Mouse (Mus musculus) lung, embryonic 15.5 days (tissue): ENCODE results near the gene Ppp1r13b. TPM values are rescaled to one million over a fixed set of nuclear protein-coding genes. Genes with fewer than 3 reads are reported as not detected.

Source experiments
- ATAC-seq: fragments of 200-750 bp; cut with Nextera tagmentation; 2 replicates; pipeline ENCODE4 v1.8.0; 2017; ENCODE audit warnings: moderate number of reproducible peaks, borderline replicate concordance; ENCODE audit not compliant: low FRiP score, low TSS enrichment; ENCODE audit errors: extremely low read depth
- H3K27ac ChIP-seq: fragments of 300-500 bp; sonication (generic); 2 replicates; pipeline ENCODE4 v1.5.1; 2015; ENCODE audit warnings: moderate library complexity, mild to moderate bottlenecking, inconsistent platforms
- H3K27me3 ChIP-seq: fragments of 300-500 bp; sonication (generic); 2 replicates; pipeline ENCODE4 v1.6.1; 2015; ENCODE audit warnings: inconsistent platforms
- H3K36me3 ChIP-seq: fragments of 300-500 bp; sonication (generic); 2 replicates; pipeline ENCODE4 v1.6.1; 2015; ENCODE audit warnings: inconsistent platforms
- H3K4me1 ChIP-seq: fragments of 300-500 bp; sonication (generic); 2 replicates; pipeline ENCODE4 v1.6.1; 2015; ENCODE audit warnings: inconsistent platforms
- H3K4me2 ChIP-seq: fragments of 300-500 bp; sonication (generic); 2 replicates; pipeline ENCODE4 v1.6.1; 2015; ENCODE audit warnings: inconsistent platforms, mild to moderate bottlenecking, moderate library complexity
- H3K4me3 ChIP-seq: fragments of 300-500 bp; sonication (generic); 2 replicates; pipeline ENCODE4 v1.5.1; 2015; ENCODE audit warnings: mild to moderate bottlenecking, inconsistent platforms
- H3K9ac ChIP-seq: fragments of 300-500 bp; sonication (generic); 2 replicates; pipeline ENCODE4 v1.6.1; 2015; ENCODE audit warnings: inconsistent platforms
- H3K9me3 ChIP-seq: fragments of 300-500 bp; sonication (generic); 2 replicates; pipeline ENCODE4 v1.6.1; 2016; ENCODE audit warnings: inconsistent platforms
- WGBS: fragments of 180-500 bp; shearing (Covaris S2); methylation state at CpG from one replicate; pipeline ENCODE4 v1.1.7; 2015; 5-methylcytosine and 5-hydroxymethylcytosine counted together
- polyA plus RNA-seq: library from polyadenylated mRNA; unstranded; fragments of >200 nt; fragmentation: Nextera tagmentation; extraction: Ambion mirVana; gene quantifications from 2 replicates; pipeline ENCODE4 v1.2.1, GENCODE M21; 2015

The Ppp1r13b gene
- polyA plus RNA-seq, 1 experiment from 2014 or later, result 25.6 TPM

DNA sequence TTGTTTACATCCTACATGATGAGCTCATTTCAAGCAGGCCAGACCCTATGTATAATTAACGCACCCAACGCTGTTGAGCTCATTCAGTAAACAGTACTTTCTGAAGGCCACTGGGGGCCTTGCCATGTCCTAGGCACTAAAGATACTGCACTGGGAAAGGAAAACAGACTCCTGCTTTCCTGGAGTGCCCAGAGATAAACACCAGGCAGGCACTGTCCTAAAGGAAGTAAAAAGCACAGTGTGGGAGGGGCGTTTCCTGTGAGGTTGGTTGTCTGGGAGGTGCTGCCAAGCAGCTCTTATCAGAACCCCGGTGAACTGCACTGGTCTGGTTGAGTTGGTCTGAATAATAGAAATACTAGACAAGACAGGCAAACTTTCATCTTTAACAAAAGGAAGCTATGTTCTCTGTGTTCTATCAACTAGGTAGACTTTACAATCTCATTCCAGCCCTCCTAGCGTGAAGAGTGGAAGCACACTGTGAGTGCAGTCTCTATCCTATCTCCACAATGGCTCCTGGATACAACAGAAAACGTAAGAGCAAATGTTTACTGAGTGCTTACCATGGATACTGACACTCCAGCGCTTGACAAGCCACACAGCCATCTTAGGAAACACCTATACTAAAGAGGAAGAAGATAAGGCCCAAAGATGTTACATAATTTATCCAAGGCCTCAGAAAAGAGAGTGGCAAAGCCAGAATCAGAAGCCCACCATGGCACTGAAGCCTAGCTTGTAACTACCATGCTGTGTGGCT lies 10.8 kb downstream of the Ppp1r13b start:
- Histone ChIP-seq H3K4me3 (no peak overlapping the region), H3K9me3 (no peaks in the 10 kb centered on the region), H3K27me3 (no peaks in the 10 kb centered on the region), H3K27ac (peak overlapping the region; percentile 67), H3K4me2 (no peak overlapping the region), H3K9ac (no peak overlapping the region; the same call in 1 of the 2 replicates), H3K36me3 (no peaks in the 10 kb centered on the region), H3K4me1 (peaks cover 82% of the 10 kb centered on the region)
- WGBS, result 24% methylated on average over 7 of the region's 7 CpGs
- peak; percentile 44; the same call in 1 of the 2 replicates for ATAC-seq

DNA sequence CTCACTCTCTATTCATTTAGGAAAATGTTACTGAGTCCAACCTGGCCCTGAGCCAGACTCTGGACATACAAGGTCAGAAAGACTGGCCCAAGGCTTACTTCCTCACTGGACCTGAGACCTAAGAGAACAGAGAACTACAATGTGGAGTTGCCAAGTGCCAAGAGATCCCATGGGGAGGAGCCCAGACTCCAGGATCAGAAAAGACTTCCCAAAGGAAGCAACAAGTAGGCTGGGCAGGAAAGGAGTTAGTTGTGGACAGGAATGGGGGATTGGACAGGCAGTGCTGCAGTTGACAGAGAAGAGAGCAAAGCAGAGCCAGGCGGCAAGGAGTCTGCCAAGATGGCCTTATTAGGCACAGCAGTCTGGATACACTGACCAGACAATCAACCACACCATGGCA lies 13.8 kb downstream of the Ppp1r13b start:
- Histone ChIP-seq H3K4me2 (no peak overlapping the region), H3K27ac (peak overlapping the region; percentile 69; the same call in 1 of the 2 replicates), H3K4me3 (no peak overlapping the region), H3K9ac (no peak overlapping the region), H3K27me3 (no peaks in the 10 kb centered on the region), H3K9me3 (no peaks in the 10 kb centered on the region), H3K4me1 (peaks cover 66% of the 10 kb centered on the region), H3K36me3 (no peaks in the 10 kb centered on the region)
- 33% methylated on average over 1 of the region's 1 CpGs for WGBS
- ATAC-seq, result peak; percentile 75; the same call in 1 of the 2 replicates

DNA sequence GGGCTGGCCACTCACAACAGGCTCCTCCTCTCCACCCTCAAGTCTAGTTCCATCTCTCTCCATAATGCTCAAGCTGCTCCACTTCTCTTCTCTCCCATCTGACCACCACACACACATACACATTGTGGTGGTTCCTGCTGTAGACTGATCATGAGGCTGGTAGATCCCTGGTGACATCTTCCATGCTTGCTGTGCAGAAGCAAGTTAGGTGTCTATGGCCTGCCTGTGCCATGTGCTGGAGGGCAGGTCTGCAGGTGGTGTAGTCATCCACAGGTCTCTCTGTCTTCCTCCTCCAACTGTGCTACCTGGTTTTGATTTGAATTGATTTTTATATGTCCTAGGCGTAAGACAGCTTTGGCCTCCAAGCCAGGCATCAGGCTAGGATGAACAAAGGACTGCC lies 14.9 kb downstream of the Ppp1r13b start:
- WGBS, result 96% methylated on average over 1 of the region's 1 CpGs
- H3K9me3 ChIP-seq, result no peaks in the 10 kb centered on the region
- ATAC-seq, result no peak
- no peak overlapping the region for H3K4me3 ChIP-seq
- H3K27ac ChIP-seq, result no peak overlapping the region
- H3K4me2 ChIP-seq, result no peak overlapping the region
- peaks cover 63% of the 10 kb centered on the region for H3K4me1 ChIP-seq
- H3K36me3 ChIP-seq, result no peaks in the 10 kb centered on the region
- no peaks in the 10 kb centered on the region for H3K27me3 ChIP-seq
- no peak overlapping the region for H3K9ac ChIP-seq

DNA sequence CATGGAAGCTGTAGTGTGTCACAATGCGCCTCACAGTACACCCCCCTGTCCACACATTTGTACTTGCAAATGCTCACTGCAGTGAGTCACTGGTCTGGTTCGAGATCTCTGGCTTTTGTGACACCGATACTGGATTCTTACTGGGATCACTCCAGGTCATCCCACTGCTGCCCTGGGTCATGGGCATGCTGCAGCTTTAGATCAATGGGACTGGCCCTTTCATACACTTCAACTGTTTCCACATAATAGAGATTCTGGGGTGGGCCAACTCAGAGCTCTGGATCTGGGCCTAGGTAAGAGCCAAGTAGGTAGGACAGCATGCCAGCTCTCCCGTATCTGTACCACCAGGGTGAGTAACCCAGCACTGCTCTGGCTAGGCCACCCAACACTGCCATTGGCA lies 16.1 kb downstream of the Ppp1r13b start:
- Histone ChIP-seq H3K4me3 (no peak overlapping the region), H3K4me2 (no peak overlapping the region), H3K4me1 (peaks cover 52% of the 10 kb centered on the region), H3K9me3 (no peaks in the 10 kb centered on the region), H3K27ac (no peak overlapping the region), H3K9ac (no peak overlapping the region), H3K27me3 (no peaks in the 10 kb centered on the region), H3K36me3 (no peaks in the 10 kb centered on the region)
- no peak for ATAC-seq
- 87% methylated on average over 4 of the region's 4 CpGs for WGBS

DNA sequence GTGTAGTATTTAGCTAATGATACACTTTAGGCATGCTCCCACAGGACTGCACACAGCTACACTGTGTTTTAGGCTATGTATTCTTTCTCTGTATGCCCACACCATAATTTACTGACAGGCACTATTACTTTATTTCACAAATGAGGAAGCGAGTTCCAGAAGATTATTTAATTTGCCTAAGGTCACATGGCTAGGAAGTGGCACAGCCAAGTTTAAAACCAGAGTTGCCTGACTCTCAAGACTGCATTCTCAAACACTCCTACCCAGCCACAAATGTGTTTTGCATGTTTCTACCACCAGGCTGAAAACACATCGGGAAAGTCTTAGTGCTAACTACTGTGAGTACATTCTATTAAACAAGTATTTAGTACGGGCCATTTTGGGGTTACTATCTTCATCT lies 18.7 kb downstream of the Ppp1r13b start:
- Histone ChIP-seq H3K4me3 (no peak overlapping the region), H3K27ac (no peak overlapping the region), H3K9ac (no peak overlapping the region), H3K9me3 (no peaks in the 10 kb centered on the region), H3K4me2 (no peak overlapping the region), H3K36me3 (no peaks in the 10 kb centered on the region), H3K27me3 (no peaks in the 10 kb centered on the region), H3K4me1 (peaks cover 39% of the 10 kb centered on the region)
- ATAC-seq, result no peak
- 72% methylated on average over 3 of the region's 3 CpGs for WGBS

DNA sequence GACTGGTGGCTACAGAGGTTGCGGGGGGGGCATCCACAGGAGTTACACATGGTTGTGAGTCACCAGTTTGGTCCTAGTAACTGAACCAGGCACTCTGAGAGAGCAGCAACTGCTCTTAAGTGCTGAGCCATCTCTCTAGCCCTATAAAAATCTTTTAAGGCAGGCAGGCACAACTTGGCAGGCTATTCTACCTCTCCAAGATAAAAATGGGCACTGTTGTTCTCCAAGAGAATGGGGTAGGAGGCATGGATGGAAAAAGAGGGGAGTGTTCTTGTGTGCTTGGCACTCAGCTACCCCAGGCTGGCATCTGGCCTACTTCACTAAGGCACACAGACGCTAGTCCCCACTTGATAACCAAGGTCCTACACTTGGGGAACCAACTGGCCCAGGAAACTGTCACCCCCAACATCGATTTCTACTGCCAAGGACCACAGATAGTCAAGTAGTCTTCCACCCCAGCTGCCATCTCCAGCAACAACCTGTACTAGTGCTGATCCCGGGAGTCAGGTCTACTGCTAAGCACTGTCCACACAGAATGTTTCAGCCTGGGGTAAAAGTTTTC lies 19.5 kb downstream of the Ppp1r13b start:
- Histone ChIP-seq H3K4me1 (peaks cover 31% of the 10 kb centered on the region), H3K27ac (no peak overlapping the region), H3K9ac (no peak overlapping the region), H3K9me3 (no peaks in the 10 kb centered on the region), H3K4me3 (no peak overlapping the region), H3K4me2 (no peak overlapping the region), H3K27me3 (no peaks in the 10 kb centered on the region), H3K36me3 (no peaks in the 10 kb centered on the region)
- 77% methylated on average over 4 of the region's 4 CpGs for WGBS
- ATAC-seq, result no peak

DNA sequence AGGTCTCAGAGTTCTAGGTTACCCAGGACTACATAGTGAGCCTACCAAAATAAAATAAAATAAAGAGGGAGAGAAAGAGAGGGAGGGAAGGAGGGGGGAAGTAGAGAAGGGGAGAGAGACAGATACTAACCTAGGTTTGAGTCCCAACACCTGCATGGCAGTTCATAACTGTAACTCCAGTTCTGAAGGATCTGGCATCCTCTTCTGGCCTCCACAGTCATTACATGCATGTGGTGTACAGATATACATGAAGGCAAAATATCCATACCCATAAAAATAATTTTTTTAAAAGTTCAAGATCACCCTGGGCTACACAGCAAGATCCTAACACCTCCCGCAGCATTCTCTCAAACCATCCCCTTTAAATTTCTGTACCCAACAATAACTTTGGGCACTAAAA lies 20.9 kb downstream of the Ppp1r13b start:
- ATAC-seq, result no peak
- WGBS, result 93% methylated on average over 1 of the region's 1 CpGs
- no peaks in the 10 kb centered on the region for H3K9me3 ChIP-seq
- H3K4me1 ChIP-seq, result peaks cover 23% of the 10 kb centered on the region; the same call in 1 of the 2 replicates
- H3K9ac ChIP-seq, result no peak overlapping the region
- no peak overlapping the region for H3K4me2 ChIP-seq
- no peaks in the 10 kb centered on the region for H3K36me3 ChIP-seq
- no peak overlapping the region for H3K4me3 ChIP-seq
- H3K27me3 ChIP-seq, result no peaks in the 10 kb centered on the region
- H3K27ac ChIP-seq, result no peak overlapping the region

DNA sequence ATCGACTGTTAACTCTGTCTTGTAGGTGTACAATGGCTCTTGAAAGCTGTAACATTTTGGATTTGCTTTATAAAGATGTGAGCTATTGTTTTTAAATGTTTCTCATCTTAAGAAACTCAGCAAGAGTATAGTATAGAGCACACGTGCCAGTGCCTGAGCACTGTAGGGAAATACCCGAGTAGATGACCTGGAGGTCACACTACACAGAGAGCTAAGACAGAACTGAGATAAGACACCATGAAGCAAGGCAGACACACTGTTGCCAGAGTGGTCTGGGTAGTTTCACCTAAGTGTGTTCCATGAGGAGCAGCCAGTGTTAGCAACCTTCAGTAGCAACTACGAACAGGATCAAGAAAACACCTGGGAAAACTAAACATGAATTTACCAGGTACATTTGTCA lies 25.1 kb downstream of the Ppp1r13b start:
- 28% methylated on average over 4 of the region's 4 CpGs for WGBS
- Histone ChIP-seq H3K4me2 (no peak overlapping the region), H3K9me3 (no peaks in the 10 kb centered on the region), H3K27ac (no peak overlapping the region), H3K9ac (no peak overlapping the region), H3K36me3 (no peaks in the 10 kb centered on the region), H3K4me1 (peaks cover 10% of the 10 kb centered on the region; the same call in 1 of the 2 replicates), H3K4me3 (no peak overlapping the region), H3K27me3 (no peaks in the 10 kb centered on the region)
- ATAC-seq, result no peak

DNA sequence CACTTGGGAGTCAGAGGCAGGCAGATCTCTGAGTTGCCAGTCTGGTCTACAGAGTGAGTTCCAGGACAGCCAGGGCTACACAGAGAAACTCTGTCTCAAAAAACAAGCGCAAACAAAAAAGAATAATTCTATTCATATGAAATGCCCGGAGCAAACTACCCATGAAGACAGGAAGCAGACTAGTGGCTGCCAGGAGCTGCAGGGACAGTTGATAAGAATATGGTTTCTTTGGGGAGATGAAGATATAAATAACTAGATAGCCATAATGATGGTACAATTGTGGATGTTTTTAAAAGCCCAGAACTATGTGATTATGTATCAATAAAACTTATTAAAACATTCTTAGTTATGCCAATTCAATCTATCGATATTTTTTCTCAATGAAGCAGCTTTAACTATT lies 25.9 kb downstream of the Ppp1r13b start:
- Histone ChIP-seq H3K27ac (no peak overlapping the region), H3K4me3 (no peak overlapping the region), H3K4me2 (no peak overlapping the region), H3K9me3 (no peaks in the 10 kb centered on the region), H3K4me1 (peaks cover 10% of the 10 kb centered on the region; the same call in 1 of the 2 replicates), H3K9ac (no peak overlapping the region), H3K36me3 (no peaks in the 10 kb centered on the region), H3K27me3 (no peaks in the 10 kb centered on the region)
- ATAC-seq, result no peak
- 70% methylated on average over 3 of the region's 3 CpGs for WGBS

DNA sequence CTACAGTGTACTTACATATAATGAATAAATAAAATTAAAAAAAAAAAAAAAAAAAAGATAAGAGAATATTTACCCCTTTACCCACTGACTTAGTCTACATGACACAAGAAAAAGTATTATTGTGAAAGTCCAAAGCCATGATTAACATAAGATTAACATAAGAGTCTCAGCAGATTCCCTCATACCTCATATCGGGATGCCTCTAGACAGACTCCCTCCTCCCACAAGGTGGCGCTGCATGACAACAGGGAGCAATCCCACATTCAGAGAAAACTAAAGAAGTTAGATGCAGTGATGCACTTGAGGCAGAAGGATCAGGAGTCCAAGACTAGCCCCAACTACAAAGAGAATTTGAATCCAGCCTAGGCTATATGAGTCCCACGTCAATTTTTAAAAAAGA lies 29.7 kb downstream of the Ppp1r13b start:
- Histone ChIP-seq H3K27ac (no peak overlapping the region), H3K9me3 (no peaks in the 10 kb centered on the region), H3K4me2 (no peak overlapping the region), H3K4me1 (0 out of 2 replicates have a peak, but pooled peaks cover 4% of the 10 kb centered on the region), H3K4me3 (no peak overlapping the region), H3K27me3 (no peaks in the 10 kb centered on the region), H3K36me3 (no peaks in the 10 kb centered on the region), H3K9ac (no peak overlapping the region)
- WGBS, result 14% methylated on average over 3 of the region's 3 CpGs
- peak; percentile 72 for ATAC-seq

DNA sequence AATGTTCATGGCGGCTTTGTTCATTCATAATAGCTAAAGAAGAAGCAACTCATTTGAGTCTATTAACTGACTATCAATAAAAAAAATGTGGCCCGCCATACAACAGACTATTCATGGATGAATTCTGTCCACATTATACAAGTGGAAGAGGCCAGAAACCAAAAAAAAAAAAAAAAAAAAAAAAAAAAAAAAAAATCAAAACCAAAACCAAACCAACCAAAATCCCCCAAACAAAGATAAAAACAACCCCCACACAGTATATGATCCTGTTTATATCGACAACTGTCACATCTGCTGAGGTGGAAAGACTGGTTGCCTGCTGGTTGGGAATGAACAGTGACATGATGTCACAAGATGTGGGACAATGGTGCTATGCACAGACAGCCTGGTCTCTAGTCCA lies 32.4 kb downstream of the Ppp1r13b start:
- no peak overlapping the region for H3K4me3 ChIP-seq
- no peaks in the 10 kb centered on the region for H3K4me1 ChIP-seq
- H3K4me2 ChIP-seq, result no peak overlapping the region
- H3K27ac ChIP-seq, result no peak overlapping the region
- H3K9me3 ChIP-seq, result no peaks in the 10 kb centered on the region
- H3K27me3 ChIP-seq, result no peaks in the 10 kb centered on the region
- 85% methylated on average over 3 of the region's 3 CpGs for WGBS
- no peak overlapping the region for H3K9ac ChIP-seq
- ATAC-seq, result no peak
- peaks cover 11% of the 10 kb centered on the region; the same call in 1 of the 2 replicates for H3K36me3 ChIP-seq

DNA sequence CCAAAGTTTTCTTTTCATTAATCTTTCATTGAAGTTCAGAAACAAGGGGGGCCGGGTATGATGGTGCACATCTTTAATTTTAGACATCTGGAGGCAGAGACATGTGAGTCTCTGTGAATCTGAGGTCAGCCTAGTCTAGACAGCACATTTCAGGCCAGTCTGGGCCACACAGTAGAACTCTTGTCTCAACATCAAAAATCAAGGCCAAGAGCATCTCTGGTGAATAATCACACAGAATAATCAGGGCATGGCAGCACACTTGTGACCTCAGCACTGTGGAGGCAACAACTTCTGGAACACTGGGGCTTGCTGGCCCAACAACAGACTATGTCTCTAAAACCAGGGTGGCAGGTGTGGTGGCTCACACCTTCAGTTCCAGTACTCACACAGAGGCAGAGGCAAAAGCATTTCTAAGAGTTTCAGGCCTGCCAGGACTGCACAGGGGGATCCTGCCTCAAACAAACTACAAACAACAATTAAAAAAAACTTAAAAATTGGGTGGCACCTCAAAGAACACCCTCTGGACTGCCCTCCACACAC lies 33.2 kb downstream of the Ppp1r13b start:
- WGBS, result 55% methylated on average over 1 of the region's 1 CpGs

More for the DNA sequence above, 33.2 kb downstream of the Ppp1r13b start:
- Histone ChIP-seq H3K4me1 (no peaks in the 10 kb centered on the region), H3K27me3 (no peaks in the 10 kb centered on the region), H3K4me2 (no peak overlapping the region), H3K36me3 (peaks cover 11% of the 10 kb centered on the region; the same call in 1 of the 2 replicates), H3K9ac (no peak overlapping the region), H3K27ac (no peak overlapping the region), H3K4me3 (no peak overlapping the region), H3K9me3 (no peaks in the 10 kb centered on the region)
- ATAC-seq, result no peak
